Comparison of ENCODE assay signal across 8 mouse cellular contexts in the genomic region with DNA sequence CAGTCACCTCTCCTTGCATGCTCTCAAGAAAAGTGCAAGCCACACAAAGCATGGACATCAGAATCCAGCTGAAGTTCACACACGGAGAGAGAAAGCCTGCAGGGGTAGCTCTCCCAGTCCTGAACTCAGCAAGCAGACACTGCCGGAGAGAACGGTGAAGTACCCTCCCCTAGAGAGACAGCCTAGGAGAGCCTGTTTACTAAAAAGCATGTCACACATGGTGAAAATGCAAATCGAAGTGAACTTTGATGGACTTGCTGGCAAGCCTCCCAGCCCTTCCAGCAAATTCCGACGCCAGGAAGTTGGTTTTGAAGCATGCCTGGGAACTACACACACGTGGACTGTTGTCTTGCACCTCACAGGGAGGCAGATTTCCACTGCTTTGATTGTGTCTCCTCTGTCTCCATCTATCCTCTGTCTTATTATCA. TPM values are rescaled to one million over a fixed set of nuclear protein-coding genes. Genes with fewer than 3 reads are reported as not detected.
DNase-seq lines count a peak whose midpoint lies in the region; ATAC-seq and TF ChIP-seq lines count a peak whose summit lies in the region.

No protein-coding gene starts in this region.

- H3K36me3 ChIP-seq in intestine, postnatal 0 days (ENCODE audit: control insufficient read depth, insufficient read depth) = no peaks in the 10 kb centered on the region
- H3K36me3 ChIP-seq in midbrain, postnatal 0 days (ENCODE audit: insufficient read depth, low read length) = no peaks in the 10 kb centered on the region

- no peak overlapping the region for H3K9ac ChIP-seq in intestine, postnatal 0 days (ENCODE audit: low read depth, low read length)
- no peak overlapping the region for H3K9ac ChIP-seq in midbrain, postnatal 0 days (replicated peaks; ENCODE audit: low read length, poor library complexity, severe bottlenecking)

- peak overlapping the region; percentile 99 for H3K27ac ChIP-seq in embryonic fibroblast, embryonic 13.5 days (ENCODE audit: insufficient read depth, low read length)
- H3K27ac ChIP-seq in intestine, postnatal 0 days (ENCODE audit: low read depth, low read length) = no peak overlapping the region
- no peak overlapping the region for H3K27ac ChIP-seq in midbrain, postnatal 0 days (ENCODE audit: low read depth, low read length)

- DNase-seq in lung, adult 2 months = peak; percentile 30
- no peak for DNase-seq in lung, postnatal 36 days
- DNase-seq in midbrain, postnatal 0 days (ENCODE audit: low spot score) = peak; percentile 60
- no peak for DNase-seq in frontal cortex, postnatal 14 days (ENCODE audit: low spot score in 2 of 2)
- no peak for DNase-seq in cerebellum, adult 11-12 months
- DNase-seq in B cell, adult 2 months = no peak

- H3K4me1 ChIP-seq in lung, adult 2 months (ENCODE audit: control insufficient read depth, insufficient read depth, low read length) = peaks cover 14% of the 10 kb centered on the region
- H3K4me1 ChIP-seq in embryonic fibroblast, embryonic 13.5 days (ENCODE audit: control insufficient read depth, insufficient read depth, low read length) = peaks cover 28% of the 10 kb centered on the region
- H3K4me1 ChIP-seq in intestine, postnatal 0 days (replicated peaks; ENCODE audit: control insufficient read depth, insufficient read depth, low read length) = 0 out of 2 replicates have a peak, but pooled peaks cover 12% of the 10 kb centered on the region
- peaks cover 4% of the 10 kb centered on the region; the same call in 1 of the 2 replicates for H3K4me1 ChIP-seq in midbrain, postnatal 0 days (ENCODE audit: insufficient read depth, low read length)

- no peak for TF ChIP-seq POLR2A in lung, adult 2 months (IDR thresholded peaks at IDR 0.05; ENCODE audit: borderline replicate concordance, extremely low read depth, low read depth, low read length)
- no peak for TF ChIP-seq POLR2A in embryonic fibroblast, embryonic 13.5 days (IDR thresholded peaks at IDR 0.05; ENCODE audit: low read depth, low read length)

- WGBS in lung, adult 2 months = 15% methylated on average over 7 of the region's 7 CpGs
- WGBS in intestine, postnatal 0 days = 39% methylated on average over 7 of the region's 7 CpGs
- WGBS in midbrain, postnatal 0 days = 4% methylated on average over 7 of the region's 7 CpGs

- no peak overlapping the region for H3K4me3 ChIP-seq in lung, adult 2 months (replicated peaks; ENCODE audit: extremely low read depth, low read depth, low read length)
- H3K4me3 ChIP-seq in embryonic fibroblast, embryonic 13.5 days (ENCODE audit: insufficient read depth, low read length) = no peak overlapping the region
- H3K4me3 ChIP-seq in intestine, postnatal 0 days (ENCODE audit: low read depth, low read length) = no peak overlapping the region
- H3K4me3 ChIP-seq in midbrain, postnatal 0 days (ENCODE audit: low read depth, low read length) = no peak overlapping the region

- no peak for ATAC-seq in intestine, postnatal 0 days
- no peak for ATAC-seq in midbrain, postnatal 0 days (ENCODE audit: low FRiP score)

- no peak for TF ChIP-seq CTCF in lung, adult 2 months (IDR thresholded peaks at IDR 0.05; ENCODE audit: insufficient read depth, low read length)
- no peak for TF ChIP-seq CTCF in embryonic fibroblast, embryonic 13.5 days (IDR thresholded peaks at IDR 0.05; ENCODE audit: borderline replicate concordance, insufficient read depth, low read length)
- TF ChIP-seq CTCF in intestine, postnatal 0 days (IDR thresholded peaks at IDR 0.05; ENCODE audit: low read depth) = peak; percentile 15; the same call in 1 of the 2 replicates
- TF ChIP-seq CTCF in midbrain, postnatal 0 days (IDR thresholded peaks at IDR 0.05) = no peak

- no peak overlapping the region for H3K4me2 ChIP-seq in intestine, postnatal 0 days (replicated peaks; ENCODE audit: low read depth)
- no peak overlapping the region for H3K4me2 ChIP-seq in midbrain, postnatal 0 days (ENCODE audit: low read depth, low read length, poor library complexity, severe bottlenecking)

- no peaks in the 10 kb centered on the region for H3K27me3 ChIP-seq in intestine, postnatal 0 days (replicated peaks; ENCODE audit: control insufficient read depth, insufficient read depth, low read length)
- H3K27me3 ChIP-seq in midbrain, postnatal 0 days (ENCODE audit: insufficient read depth, low read length) = no peaks in the 10 kb centered on the region; the same call in 1 of the 2 replicates

- H3K9me3 ChIP-seq in intestine, postnatal 0 days (ENCODE audit: control insufficient read depth) = no peaks in the 10 kb centered on the region
- no peaks in the 10 kb centered on the region for H3K9me3 ChIP-seq in midbrain, postnatal 0 days (ENCODE audit: low read length)

RNA-seq across cellular contexts. Expression of a gene that starts 7.0 kb away (rescaled TPM):
- 81.2 and 127 TPM in 2 replicates for polyA plus RNA-seq in lung, adult 2 months (2012; rRNA removed)
- polyA plus RNA-seq in embryonic fibroblast, embryonic 13.5 days (2011; ENCODE audit: insufficient read length, low read depth, missing spikeins) = 58.6 and 74.8 TPM in 2 replicates
- polyA plus RNA-seq in intestine, postnatal 0 days (2015; fragmentation: Nextera tagmentation; extraction: Ambion mirVana) = 13.3 and 14.9 TPM in 2 replicates
- total RNA-seq in midbrain, postnatal 0 days (2014; rRNA removed) = 81.3 and 88.2 TPM in 2 replicates
- polyA plus RNA-seq in midbrain, postnatal 0 days (2015; fragmentation: Nextera tagmentation; extraction: Ambion mirVana) = 8.0 and 9.2 TPM in 2 replicates

Comparison
In these comparisons a context has a peak if more than half of its experiments do, and no peak if none do; other contexts are left out.
1. DNase-seq: peak in lung, adult 2 months (single experiment) and midbrain, postnatal 0 days (single experiment); none in lung, postnatal 36 days (single experiment), frontal cortex, postnatal 14 days (0 of 2), cerebellum, adult 11-12 months (single experiment) and B cell, adult 2 months (0 of 2).